Mouse (Mus musculus) MEL (cell line): ENCODE results near the gene Ndel1. TPM values are rescaled to one million over a fixed set of nuclear protein-coding genes. Genes with fewer than 3 reads are reported as not detected.

ENCODE experiments used
- DNase-seq: peaks from one replicate; pipeline ENCODE4 v3.0.0; 2011; ENCODE audit warnings: low read depth, low spot score
- H3K27ac ChIP-seq: 2 replicates; pipeline ENCODE4 v1.5.1; 2012; ENCODE audit warnings: low read depth, mild to moderate bottlenecking, control low read depth, low read length, moderate library complexity; ENCODE audit not compliant: control insufficient read depth
- H3K27me3 ChIP-seq, 2 experiments: fragments of 150-350 bp in 1 of 2; sonication (generic) in 1 of 2; 2 replicates each; pipeline ENCODE4 v1.6.1; 2012; ENCODE audit warnings: low read length in 2 of 2, mild to moderate bottlenecking in 2 of 2, improper control_type of control experiment in 1 of 2, moderate library complexity in 1 of 2; ENCODE audit not compliant: insufficient read depth in 2 of 2, control insufficient read depth in 1 of 2
- H3K36me3 ChIP-seq, 2 experiments: 2 replicates each; pipeline ENCODE4 v1.6.1; 2012 to 2014; ENCODE audit warnings: low read length in 2 of 2, improper control_type of control experiment in 1 of 2, inconsistent platforms in 1 of 2, mild to moderate bottlenecking in 1 of 2; ENCODE audit not compliant: insufficient read depth in 2 of 2, control insufficient read depth in 1 of 2
- H3K4me1 ChIP-seq, 2 experiments: fragments of 150-350 bp in 1 of 2; sonication (generic) in 1 of 2; 2 replicates each; pipeline ENCODE4 v1.6.1; 2012; ENCODE audit warnings: low read length in 2 of 2, improper control_type of control experiment in 1 of 2, mild to moderate bottlenecking in 1 of 2; ENCODE audit not compliant: insufficient read depth in 2 of 2, control insufficient read depth in 1 of 2
- H3K4me3 ChIP-seq, 2 experiments: fragments of 150-350 bp in 1 of 2; sonication (generic) in 1 of 2; 2 replicates each; pipeline ENCODE4 v1.5.1; 2012; ENCODE audit warnings: low read depth in 2 of 2, low read length in 2 of 2, mild to moderate bottlenecking in 2 of 2, moderate library complexity in 2 of 2, control low read depth in 1 of 2, improper control_type of control experiment in 1 of 2; ENCODE audit not compliant: control insufficient read depth in 1 of 2, insufficient read depth in 1 of 2
- H3K79me2 ChIP-seq: 2 replicates; pipeline ENCODE4 v1.6.1; 2012; ENCODE audit warnings: mild to moderate bottlenecking, low read length, moderate library complexity; ENCODE audit not compliant: control insufficient read depth, poor library complexity, insufficient read depth
- H3K9ac ChIP-seq: 2 replicates; pipeline ENCODE4 v1.6.1; 2012; ENCODE audit warnings: low read depth, mild to moderate bottlenecking, control low read depth, low read length, moderate library complexity; ENCODE audit not compliant: control insufficient read depth, poor library complexity, severe bottlenecking
- H3K9me3 ChIP-seq: fragments of 150-350 bp; sonication (generic); replicated peaks from 2 replicates; pipeline ENCODE4 v1.6.1; 2012; ENCODE audit warnings: mild to moderate bottlenecking, low read length, improper control_type of control experiment, moderate library complexity; ENCODE audit not compliant: insufficient read depth
- CHD1 ChIP-seq: IDR thresholded peaks from 2 replicates; pipeline ENCODE4 v1.6.1; 2012; ENCODE audit warnings: low read depth, mild to moderate bottlenecking, inconsistent platforms, low read length, improper control_type of control experiment
- CHD2 ChIP-seq: IDR thresholded peaks from 2 replicates; pipeline ENCODE4 v1.6.1; 2011; ENCODE audit warnings: low read length, improper control_type of control experiment
- GABPA ChIP-seq: IDR thresholded peaks from 2 replicates; pipeline ENCODE4 v1.6.1; 2012; ENCODE audit warnings: low read depth, mild to moderate bottlenecking, inconsistent platforms, low read length, improper control_type of control experiment, moderate library complexity
- MAX ChIP-seq: IDR thresholded peaks from 2 replicates; pipeline ENCODE4 v1.6.1; 2011; ENCODE audit warnings: low read length, improper control_type of control experiment
- MAZ ChIP-seq: IDR thresholded peaks from 2 replicates; pipeline ENCODE4 v1.6.1; 2012; ENCODE audit warnings: low read depth, mild to moderate bottlenecking, inconsistent platforms, low read length, improper control_type of control experiment
- MYB ChIP-seq: IDR thresholded peaks from 2 replicates; pipeline ENCODE4 v1.6.1; 2011; ENCODE audit warnings: mild to moderate bottlenecking, low read depth, low read length, improper control_type of control experiment
- NRF1 ChIP-seq: IDR thresholded peaks from 2 replicates; pipeline ENCODE4 v1.6.1; 2014; ENCODE audit warnings: low read depth, mild to moderate bottlenecking, inconsistent platforms, low read length, improper control_type of control experiment, moderate library complexity; ENCODE audit not compliant: poor library complexity, insufficient read depth, severe bottlenecking
- POLR2AphosphoS2 ChIP-seq: IDR thresholded peaks from 2 replicates; pipeline ENCODE4 v1.6.1; 2011; ENCODE audit warnings: low read length, improper control_type of control experiment
- polyA plus RNA-seq, 2 experiments: library from polyadenylated mRNA; stranded (reverse) in 1 of 2; unstranded in 1 of 2; fragments of >175 nt in 1 of 2; fragments of >200 nt in 1 of 2; gene quantifications; 2 replicates each; pipeline versions ENCODE4 v1.2.1 to v1.2.4; 2012; ENCODE audit warnings: low replicate concordance in 2 of 2, low read depth in 1 of 2; ENCODE audit not compliant: insufficient read length in 2 of 2, insufficient read depth in 1 of 2, missing spikeins in 1 of 2
- total RNA-seq: library from RNA; depleted of rRNA; stranded (reverse); fragments of 300-350 nt; gene quantifications from 2 replicates; pipeline ENCODE4 v1.2.3, GENCODE M21; 2012; rRNA removed

The Ndel1 gene
- total and polyA plus RNA-seq, 3 experiments: 55.0 to 70.7 (median 61.2) TPM

DNA sequence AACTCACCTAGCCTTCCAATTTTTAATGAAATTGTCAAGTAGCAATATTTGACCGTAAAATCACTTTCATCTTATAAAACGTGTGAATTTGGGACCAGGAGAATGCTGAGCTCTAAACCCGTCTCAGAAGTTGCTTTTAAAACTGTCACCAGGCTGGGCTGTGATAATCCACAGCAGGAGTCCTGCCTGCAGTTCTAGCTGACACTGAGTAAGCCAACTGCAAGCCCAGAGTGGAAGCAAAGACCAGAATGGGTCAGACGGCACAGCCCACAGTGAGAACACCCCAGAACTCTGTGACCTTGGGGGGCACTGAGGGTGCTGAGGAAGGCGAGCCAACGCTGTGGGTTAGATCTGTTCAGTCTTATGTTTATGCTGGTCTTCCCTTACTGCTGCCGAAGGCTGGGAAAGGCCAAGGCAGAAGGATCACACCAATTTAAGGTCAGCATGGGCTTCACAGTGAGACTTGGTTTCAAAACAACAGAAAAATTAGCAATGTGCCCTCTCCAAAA is 95.5 kb downstream of the Ndel1 start:
- Histone ChIP-seq H3K36me3 (peaks cover 0 to 58% of the 10 kb centered on the region in 2 experiments; a peak in 2 of 4 replicates), H3K79me2 (no peaks in the 10 kb centered on the region), H3K27ac (no peak overlapping the region), H3K9me3 (no peaks in the 10 kb centered on the region), H3K4me3 (no peak overlapping the region), H3K9ac (no peak overlapping the region), H3K27me3 (no peaks in the 10 kb centered on the region), H3K4me1 (no peaks in the 10 kb centered on the region)
- TF ChIP-seq CHD1 (no peak), GABPA (no peak), MAZ (no peak), MAX (no peak), NRF1 (no peak), CHD2 (no peak), MYB (no peak), POLR2AphosphoS2 (no peak)
- DNase-seq: no peak

Other genes starting within 250 kb of the Ndel1 start
- gene Myh10, start 180.3 kb downstream of the Ndel1 start, total RNA-seq: 127 and 138 TPM in 2 replicates
- 100 to 1,000 TPM in 1 of 2 experiments, 10 to 100 TPM in 1; 99.3 to 187 TPM for gene Myh10, start 180.3 kb downstream of the Ndel1 start, polyA plus RNA-seq
- gene Rnf222, start 16.7 kb upstream of the Ndel1 start, total RNA-seq: 0.23 TPM in 2 replicates
- under 1 TPM in 1 of 2 experiments, not detected in 1; 0.28 TPM for gene Rnf222, start 16.7 kb upstream of the Ndel1 start, polyA plus RNA-seq
- 5,179 and 5,512 TPM in 2 replicates for gene Rpl26, start 29.7 kb upstream of the Ndel1 start, total RNA-seq
- gene Rpl26, start 29.7 kb upstream of the Ndel1 start, polyA plus RNA-seq: 1,000 to 10,000 TPM in 1 of 2 experiments, not detected in 1; 3,167 TPM
- not detected in 2 replicates for gene Odf4, start 55.2 kb upstream of the Ndel1 start, total RNA-seq
- not detected for gene Odf4, start 55.2 kb upstream of the Ndel1 start, polyA plus RNA-seq
- 0.23 TPM in 1 of 2 replicates, not detected in the other for gene Arhgef15, start 85.6 kb upstream of the Ndel1 start, total RNA-seq
- gene Arhgef15, start 85.6 kb upstream of the Ndel1 start, polyA plus RNA-seq: under 1 TPM in 1 of 2 experiments, not detected in 1; 0.74 TPM
- gene Slc25a35, start 96.3 kb upstream of the Ndel1 start, total RNA-seq: 3.3 and 4.9 TPM in 2 replicates
- gene Slc25a35, start 96.3 kb upstream of the Ndel1 start, polyA plus RNA-seq: 1 to 10 TPM in 1 of 2 experiments, not detected in 1; 3.3 TPM
- 182 and 207 TPM in 2 replicates for gene Rangrf, start 103.3 kb upstream of the Ndel1 start, total RNA-seq
- 100 to 1,000 TPM in 1 of 2 experiments, not detected in 1; 159 TPM for gene Rangrf, start 103.3 kb upstream of the Ndel1 start, polyA plus RNA-seq
- gene Pfas, start 136.6 kb upstream of the Ndel1 start, total RNA-seq: 124 and 130 TPM in 2 replicates
- gene Pfas, start 136.6 kb upstream of the Ndel1 start, polyA plus RNA-seq: 100 to 1,000 TPM in 1 of 2 experiments, 10 to 100 TPM in 1; 63.5 to 149 TPM
- gene Ctc1, start 144.1 kb upstream of the Ndel1 start, total RNA-seq: 16.0 and 19.5 TPM in 2 replicates
- 10 to 100 TPM in 1 of 2 experiments, not detected in 1; 59.1 TPM for gene Ctc1, start 144.1 kb upstream of the Ndel1 start, polyA plus RNA-seq
- 120 and 124 TPM in 2 replicates for gene Aurkb, start 173.8 kb upstream of the Ndel1 start, total RNA-seq
- gene Aurkb, start 173.8 kb upstream of the Ndel1 start, polyA plus RNA-seq: 100 to 1,000 TPM; 159 to 170 TPM
- gene Borcs6, start 187.9 kb upstream of the Ndel1 start, total RNA-seq: 9.2 and 10.2 TPM in 2 replicates
- gene Borcs6, start 187.9 kb upstream of the Ndel1 start, polyA plus RNA-seq: 1 to 10 TPM in 1 of 2 experiments, not detected in 1; 9.3 TPM
- gene Tmem107, start 198.9 kb upstream of the Ndel1 start, total RNA-seq: 44.8 and 47.0 TPM in 2 replicates
- 10 to 100 TPM in 1 of 2 experiments, not detected in 1; 79.5 TPM for gene Tmem107, start 198.9 kb upstream of the Ndel1 start, polyA plus RNA-seq
- gene Vamp2, start 216.6 kb upstream of the Ndel1 start, total RNA-seq: 3.3 and 4.2 TPM in 2 replicates
- gene Vamp2, start 216.6 kb upstream of the Ndel1 start, polyA plus RNA-seq: 10 to 100 TPM in 1 of 2 experiments, not detected in 1; 28.9 TPM
- gene Per1, start 223.4 kb upstream of the Ndel1 start, total RNA-seq: 4.5 and 5.6 TPM in 2 replicates
- gene Per1, start 223.4 kb upstream of the Ndel1 start, polyA plus RNA-seq: 10 to 100 TPM in 1 of 2 experiments, not detected in 1; 34.9 TPM
- gene Hes7, start 248.5 kb upstream of the Ndel1 start, total RNA-seq: 0.08 TPM in 1 of 2 replicates, not detected in the other
- gene Hes7, start 248.5 kb upstream of the Ndel1 start, polyA plus RNA-seq: 1 to 10 TPM in 1 of 2 experiments, not detected in 1; 1.4 TPM